Mouse (Mus musculus) liver, embryonic 16.5 days (tissue): ENCODE data around the gene Ift22. TPM values are rescaled to one million over a fixed set of nuclear protein-coding genes. Genes with fewer than 3 reads are reported as not detected.

Experiments used
- ATAC-seq: fragments of 200-750 bp; cut with Nextera tagmentation; 2 replicates; pipeline ENCODE4 v1.8.0; 2017; ENCODE audit warnings: low read depth, mild to moderate bottlenecking, moderate number of reproducible peaks, moderate library complexity
- H3K27ac ChIP-seq: fragments of 300-500 bp; sonication (generic); 2 replicates; pipeline ENCODE4 v1.5.1; 2014; ENCODE audit warnings: mild to moderate bottlenecking, low read length
- H3K27me3 ChIP-seq: fragments of 300-500 bp; sonication (generic); 2 replicates; pipeline ENCODE4 v1.6.1; 2014; ENCODE audit warnings: low read depth, low read length, mixed read lengths; ENCODE audit not compliant: control insufficient read depth, insufficient read depth
- H3K36me3 ChIP-seq: fragments of 300-500 bp; sonication (generic); 2 replicates; pipeline ENCODE4 v1.6.1; 2014; ENCODE audit warnings: mild to moderate bottlenecking; ENCODE audit not compliant: control insufficient read depth, insufficient read depth
- H3K4me1 ChIP-seq: fragments of 300-500 bp; sonication (generic); 2 replicates; pipeline ENCODE4 v1.6.1; 2014; ENCODE audit warnings: low read depth, low read length, mixed read lengths; ENCODE audit not compliant: control insufficient read depth
- H3K4me2 ChIP-seq: fragments of 300-500 bp; sonication (generic); 2 replicates; pipeline ENCODE4 v1.6.1; 2014; ENCODE audit warnings: low read depth, low read length, mixed read lengths
- H3K4me3 ChIP-seq: fragments of 300-500 bp; sonication (generic); 2 replicates; pipeline ENCODE4 v1.5.1; 2014; ENCODE audit warnings: low read depth, mild to moderate bottlenecking, low read length
- H3K9ac ChIP-seq: fragments of 300-500 bp; sonication (generic); 2 replicates; pipeline ENCODE4 v1.6.1; 2014; ENCODE audit warnings: low read depth, low read length
- H3K9me3 ChIP-seq: fragments of 300-500 bp; sonication (generic); replicated peaks from 2 replicates; pipeline ENCODE4 v1.6.1; 2016; ENCODE audit warnings: low read length; ENCODE audit not compliant: control insufficient read depth
- WGBS: fragments of 180-500 bp; shearing (Covaris S2); extraction: QIAGEN DNeasy Blood & Tissue Kit; methylation state at CpG from one replicate; pipeline ENCODE4 v1.1.7; 2014; ENCODE audit not compliant: insufficient replicate concordance; 5-methylcytosine and 5-hydroxymethylcytosine counted together
- polyA plus RNA-seq: library from polyadenylated mRNA; unstranded; fragments of >200 nt; fragmentation: Nextera tagmentation; extraction: Ambion mirVana; gene quantifications from 2 replicates; pipeline ENCODE4 v1.2.1, GENCODE M21; 2015

Gene Ift22
- polyA plus RNA-seq, 1 experiment from 2014 or later = 7.6 TPM

- H3K4me1 ChIP-seq = no peaks in the 10 kb centered on the region
- no peaks in the 10 kb centered on the region for H3K27me3 ChIP-seq
- no peak overlapping the region for H3K9ac ChIP-seq
- H3K36me3 ChIP-seq = no peaks in the 10 kb centered on the region
- 60% methylated on average over 10 of the region's 10 CpGs for WGBS
- no peak for ATAC-seq
- H3K4me3 ChIP-seq = no peak overlapping the region
- no peak overlapping the region for H3K4me2 ChIP-seq
- no peak overlapping the region for H3K27ac ChIP-seq
- no peaks in the 10 kb centered on the region for H3K9me3 ChIP-seq
Measured at GRCm38 (mm10) chr5:136874271-136874670, 33.7 kb upstream of the Ift22 start.

GRCm38 (mm10) chr5:136880101-136880500 is 27.8 kb upstream of the Ift22 start:
- Histone ChIP-seq H3K27ac (no peak overlapping the region), H3K4me2 (no peak overlapping the region), H3K4me1 (no peaks in the 10 kb centered on the region), H3K27me3 (peaks cover 34% of the 10 kb centered on the region), H3K9me3 (no peaks in the 10 kb centered on the region), H3K36me3 (no peaks in the 10 kb centered on the region), H3K9ac (no peak overlapping the region), H3K4me3 (no peak overlapping the region)
- 49% methylated on average over 8 of the region's 8 CpGs for WGBS
- ATAC-seq = no peak

GRCm38 (mm10) chr5:136881380-136882009 is 26.5 kb upstream of the Ift22 start:
- Histone ChIP-seq H3K4me3 (no peak overlapping the region), H3K27ac (no peak overlapping the region), H3K9me3 (no peaks in the 10 kb centered on the region), H3K36me3 (no peaks in the 10 kb centered on the region), H3K9ac (no peak overlapping the region), H3K27me3 (peaks cover 34% of the 10 kb centered on the region), H3K4me2 (no peak overlapping the region), H3K4me1 (no peaks in the 10 kb centered on the region)
- ATAC-seq = no peak
- WGBS = 5% methylated on average over 39 of the region's 39 CpGs

- no peak for ATAC-seq
- H3K4me3 ChIP-seq = no peak overlapping the region
- H3K4me1 ChIP-seq = no peaks in the 10 kb centered on the region
- 2% methylated on average over 47 of the region's 47 CpGs for WGBS
- H3K36me3 ChIP-seq = no peaks in the 10 kb centered on the region
- H3K9me3 ChIP-seq = no peaks in the 10 kb centered on the region
- H3K27ac ChIP-seq = no peak overlapping the region
- peaks cover 34% of the 10 kb centered on the region for H3K27me3 ChIP-seq
- H3K4me2 ChIP-seq = no peak overlapping the region
- no peak overlapping the region for H3K9ac ChIP-seq
Measured at GRCm38 (mm10) chr5:136882055-136882787, 25.7 kb upstream of the Ift22 start.

- H3K36me3 ChIP-seq = no peaks in the 10 kb centered on the region
- H3K27ac ChIP-seq = no peak within 1 kb of the TSS
- peaks cover 34% of the 10 kb centered on the region for H3K27me3 ChIP-seq
- no peak for ATAC-seq
- no peak within 1 kb of the TSS for H3K4me2 ChIP-seq
- 1% methylated on average over 44 of the region's 44 CpGs for WGBS
- H3K4me1 ChIP-seq = no peaks in the 10 kb centered on the region
- H3K4me3 ChIP-seq = no peak within 1 kb of the TSS
- no peaks in the 10 kb centered on the region for H3K9me3 ChIP-seq
- no peak within 1 kb of the TSS for H3K9ac ChIP-seq
Measured at GRCm38 (mm10) chr5:136882788-136883439, 25.0 kb upstream of the Ift22 start, which contains the start of gene Col26a1. TSS of gene Col26a1 (minus strand) at chr5:136883209.

- Histone ChIP-seq H3K4me2 (no peak overlapping the region), H3K4me3 (no peak overlapping the region), H3K4me1 (no peaks in the 10 kb centered on the region), H3K27ac (no peak overlapping the region), H3K36me3 (no peaks in the 10 kb centered on the region), H3K27me3 (peaks cover 23% of the 10 kb centered on the region), H3K9me3 (no peaks in the 10 kb centered on the region), H3K9ac (no peak overlapping the region)
- whole genome bisulfite sequencing = 45% methylated on average over 7 of the region's 7 CpGs
- ATAC-seq = no peak
Measured at GRCm38 (mm10) chr5:136886957-136887356, 21.0 kb upstream of the Ift22 start.

- H3K27ac ChIP-seq = no peak overlapping the region
- H3K9ac ChIP-seq = no peak overlapping the region
- no peaks in the 10 kb centered on the region for H3K4me1 ChIP-seq
- H3K4me3 ChIP-seq = no peak overlapping the region
- H3K36me3 ChIP-seq = no peaks in the 10 kb centered on the region
- peaks cover 5% of the 10 kb centered on the region for H3K27me3 ChIP-seq
- no peak overlapping the region for H3K4me2 ChIP-seq
- no peaks in the 10 kb centered on the region for H3K9me3 ChIP-seq
- no peak for ATAC-seq
- WGBS = 46% methylated on average over 19 of the region's 19 CpGs
Measured at GRCm38 (mm10) chr5:136888539-136889355, 19.2 kb upstream of the Ift22 start.

DNA sequence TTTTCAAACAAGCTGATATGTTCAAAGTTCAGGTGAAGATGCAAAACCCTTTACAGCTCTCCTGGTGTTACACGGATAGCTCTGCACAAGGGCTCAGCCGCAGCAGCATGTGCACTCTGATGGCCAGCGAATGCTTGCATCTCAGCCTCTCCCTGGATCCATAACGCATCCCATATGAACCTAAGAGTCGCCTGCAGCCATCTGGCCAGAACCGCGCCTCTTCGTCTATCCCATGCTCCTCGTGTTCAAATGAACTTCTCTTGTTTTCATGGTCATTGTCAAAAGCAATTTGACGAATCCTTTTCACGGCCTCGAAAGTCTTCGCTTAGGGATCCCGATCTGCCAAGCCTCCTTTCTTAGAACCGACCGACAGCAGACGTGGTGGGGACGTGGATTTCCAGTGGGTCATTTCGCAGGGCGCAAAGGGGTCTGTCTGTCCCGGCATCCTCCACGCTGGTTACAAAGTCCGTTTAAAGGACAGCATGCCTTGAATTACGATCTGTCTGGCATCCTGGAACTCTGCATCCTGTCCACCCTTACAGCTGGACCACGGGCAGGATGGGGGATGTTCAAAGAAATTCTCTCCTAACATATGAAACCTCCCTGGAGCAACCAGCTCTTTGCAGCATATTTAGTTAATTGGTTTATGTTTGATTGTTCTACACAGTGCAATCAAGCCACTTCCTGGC is 13.0 kb upstream of the Ift22 start:
- ATAC-seq = no peak
- WGBS = 60% methylated on average over 25 of the region's 25 CpGs
- Histone ChIP-seq H3K36me3 (no peaks in the 10 kb centered on the region), H3K27ac (no peak overlapping the region), H3K9me3 (no peaks in the 10 kb centered on the region), H3K4me1 (no peaks in the 10 kb centered on the region), H3K27me3 (no peaks in the 10 kb centered on the region), H3K4me2 (no peak overlapping the region), H3K9ac (no peak overlapping the region), H3K4me3 (no peak overlapping the region)
